Mouse (Mus musculus): ENCODE results near the gene Ccnh. TPM values are rescaled to one million over a fixed set of nuclear protein-coding genes. Genes with fewer than 3 reads are reported as not detected.
"Not testable (repeated sequence)": the region's sequence is repeated elsewhere in the genome, so short reads cannot be mapped to it uniquely, and the experiment has no call there.

Ccnh gene
- total RNA-seq (2015; ENCODE audit: low replicate concordance) (21.3 and 26.0 TPM in 2 replicates), total RNA-seq (2017; ENCODE audit: low replicate concordance) (8.2 and 27.2 TPM in 2 replicates)

- ATAC-seq (replicated peaks; ENCODE audit: low FRiP score, poor library complexity, severe bottlenecking), result peak; percentile 98
Observed at GRCm38 (mm10) chr13:85188903-85189643, at the start of gene Ccnh. Gene Ccnh (plus strand): TSS chr13:85189408.

- ATAC-seq (replicated peaks; ENCODE audit: low FRiP score, poor library complexity, severe bottlenecking), result not testable (repeated sequence)
Observed at GRCm38 (mm10) chr13:85143361-85143760, 45.8 kb upstream of the Ccnh start.

GRCm38 (mm10) chr13:85146471-85146870, 42.7 kb upstream of the Ccnh start:
- no peak for ATAC-seq (replicated peaks; ENCODE audit: low FRiP score, poor library complexity, severe bottlenecking)

DNA sequence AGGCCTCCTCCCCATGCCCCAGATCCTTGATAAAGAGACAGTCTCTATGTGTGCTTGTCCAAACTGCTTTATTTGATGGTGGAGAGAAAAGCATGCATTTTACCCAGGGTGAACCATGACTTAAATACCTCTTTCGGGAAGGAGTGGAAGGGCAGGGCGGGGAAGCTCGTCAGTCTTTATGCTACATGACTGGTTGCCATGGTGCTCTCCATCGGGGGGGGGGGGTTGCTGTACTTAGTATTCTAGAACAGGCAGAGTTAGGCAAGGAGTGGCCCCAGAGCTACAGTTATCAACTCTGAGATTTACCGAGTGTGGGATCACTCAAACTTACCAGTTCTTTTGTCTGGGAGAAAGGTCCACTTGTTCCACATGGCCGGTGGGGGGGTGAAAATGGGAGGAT, 34.5 kb upstream of the Ccnh start:
- ATAC-seq (replicated peaks; ENCODE audit: low FRiP score, poor library complexity, severe bottlenecking), result no peak

DNA sequence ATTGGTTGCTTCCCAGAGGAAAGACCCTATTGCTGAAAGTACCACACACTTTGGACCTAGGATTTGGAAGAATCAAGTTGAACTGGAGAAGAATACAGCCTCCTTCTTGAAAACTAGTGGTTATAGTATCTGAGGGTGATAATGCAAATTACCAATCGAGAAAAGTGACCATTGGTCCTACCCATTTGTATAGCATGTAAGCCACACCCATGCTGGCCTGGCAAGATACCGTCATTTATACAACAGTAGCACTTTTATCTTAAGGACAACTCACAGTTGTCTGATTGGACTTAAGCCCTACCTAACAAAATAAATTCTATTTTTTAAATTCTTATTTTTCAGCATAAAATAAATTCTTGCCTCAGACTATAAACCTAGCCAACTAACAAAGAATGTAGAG, 29.2 kb upstream of the Ccnh start:
- ATAC-seq (replicated peaks; ENCODE audit: low FRiP score, poor library complexity, severe bottlenecking), result peak; percentile 70

DNA sequence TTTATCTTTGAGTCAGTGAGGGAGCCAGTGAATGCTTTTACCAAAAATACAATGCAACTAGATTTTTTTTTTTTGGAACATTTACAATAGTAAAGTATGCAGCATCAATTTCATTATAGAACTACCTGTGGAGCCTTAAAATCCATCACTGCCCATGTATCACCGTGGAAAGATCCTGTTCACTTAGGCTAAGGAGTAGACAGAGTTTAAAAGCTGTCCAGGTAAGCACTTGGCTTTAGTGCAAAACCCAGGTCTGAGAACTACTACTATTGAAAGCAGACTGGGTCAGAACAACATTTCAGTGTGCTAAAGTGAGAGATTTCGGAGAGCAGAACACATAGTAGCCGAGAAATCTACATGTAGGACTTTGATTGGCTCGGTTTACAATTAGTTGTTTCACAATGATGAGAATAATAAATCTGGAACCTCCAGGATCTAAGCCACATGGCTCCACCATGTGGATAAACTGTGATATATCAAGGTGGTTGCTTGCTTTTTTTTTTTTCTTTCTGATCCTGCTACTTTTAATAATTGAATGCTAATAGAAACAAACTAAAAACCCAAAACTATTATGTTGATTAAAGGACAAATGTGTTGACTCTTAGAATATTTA, 24.6 kb upstream of the Ccnh start:
- no peak for ATAC-seq (replicated peaks; ENCODE audit: low FRiP score, poor library complexity, severe bottlenecking)

DNA sequence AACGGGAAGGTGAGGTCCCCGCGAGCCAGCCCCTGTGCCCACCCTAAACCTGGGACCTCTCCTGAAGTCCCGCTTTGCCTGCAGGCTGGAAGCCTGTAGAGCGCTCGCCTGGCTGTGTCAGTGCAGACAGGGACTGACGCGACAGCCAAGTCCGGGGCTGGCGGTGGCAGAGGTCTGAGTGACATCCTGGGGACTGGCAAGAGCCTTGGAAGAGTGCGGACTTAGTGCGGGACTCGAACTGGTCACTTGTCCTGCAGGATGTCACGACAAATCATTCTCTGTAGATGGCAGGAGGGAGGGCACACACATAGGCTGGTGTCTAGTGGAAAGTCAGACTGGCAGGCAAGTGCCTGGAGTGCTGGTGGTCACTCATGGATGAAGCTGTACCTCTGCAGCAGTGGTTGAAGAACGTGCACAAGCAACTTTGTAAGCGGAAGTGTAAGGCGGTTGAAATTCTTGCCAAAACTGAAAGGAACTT, 475 bp downstream of the Ccnh start:
- ATAC-seq (replicated peaks; ENCODE audit: low FRiP score, poor library complexity, severe bottlenecking), result peak; percentile 69

DNA sequence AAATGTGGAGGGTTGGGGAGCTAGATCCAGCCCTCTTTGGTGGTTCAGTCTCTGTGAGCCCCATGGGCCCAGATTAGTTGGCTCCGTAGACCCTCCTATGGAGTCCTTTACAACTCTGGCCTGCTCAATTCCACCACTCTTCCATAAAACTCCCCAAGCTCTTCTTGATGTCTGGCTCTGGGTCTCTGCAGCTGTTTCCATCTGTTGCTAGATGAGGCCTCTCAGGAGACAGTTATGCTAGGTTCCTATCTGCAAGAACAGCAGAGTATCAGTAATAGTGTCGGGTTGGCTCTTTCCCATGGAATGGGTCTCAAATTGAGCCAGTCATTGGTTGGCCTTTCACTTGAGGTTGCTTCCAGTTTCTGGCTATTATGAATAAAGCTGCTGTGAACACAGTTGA, 2.0 kb downstream of the Ccnh start:
- no peak for ATAC-seq (replicated peaks; ENCODE audit: low FRiP score, poor library complexity, severe bottlenecking)

- ATAC-seq (replicated peaks; ENCODE audit: low FRiP score, poor library complexity, severe bottlenecking), result no peak
Observed at GRCm38 (mm10) chr13:85207493-85207892, 18.3 kb downstream of the Ccnh start.

DNA sequence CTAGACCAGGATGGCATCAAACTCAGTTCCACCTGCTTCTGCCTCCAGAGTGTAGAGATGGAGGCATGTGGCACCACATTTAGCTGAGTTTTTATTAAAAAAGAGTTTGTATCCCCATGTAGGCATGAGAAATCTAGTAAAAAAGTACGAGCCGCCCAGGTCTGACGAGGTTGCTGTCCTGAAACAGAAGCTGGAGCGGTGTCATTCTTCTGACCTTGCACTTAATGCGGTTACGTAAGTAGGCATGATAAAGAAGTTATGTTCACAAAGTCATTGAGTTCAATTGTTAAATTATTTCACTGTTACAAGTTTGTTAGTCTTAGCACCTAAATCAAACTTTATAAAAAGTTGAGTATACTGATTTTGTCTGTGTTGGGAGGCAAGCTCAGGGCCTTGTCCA, 19.4 kb downstream of the Ccnh start:
- ATAC-seq (replicated peaks; ENCODE audit: low FRiP score, poor library complexity, severe bottlenecking), result no peak

DNA sequence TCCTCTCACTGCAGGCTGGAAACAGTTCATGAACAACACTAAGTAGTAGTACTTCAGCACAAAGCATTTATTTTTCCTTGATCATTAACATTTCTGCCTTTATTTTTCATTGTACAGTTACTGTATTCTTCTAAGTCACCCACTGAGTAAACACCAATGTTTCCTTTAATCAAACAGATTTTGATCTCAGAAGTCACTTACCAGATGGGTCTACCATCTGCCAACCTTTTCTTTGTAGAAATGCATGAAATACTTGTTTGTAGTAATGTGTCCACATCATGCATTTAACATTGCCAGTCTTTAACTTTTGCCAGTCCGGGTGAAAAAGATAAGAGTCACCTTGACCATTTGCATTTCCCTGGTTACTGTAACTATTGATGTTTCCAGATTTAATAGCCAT, 21.1 kb downstream of the Ccnh start:
- no peak for ATAC-seq (replicated peaks; ENCODE audit: low FRiP score, poor library complexity, severe bottlenecking)

- ATAC-seq (replicated peaks; ENCODE audit: low FRiP score, poor library complexity, severe bottlenecking), result no peak
Observed at GRCm38 (mm10) chr13:85218656-85219055, 29.4 kb downstream of the Ccnh start.

DNA sequence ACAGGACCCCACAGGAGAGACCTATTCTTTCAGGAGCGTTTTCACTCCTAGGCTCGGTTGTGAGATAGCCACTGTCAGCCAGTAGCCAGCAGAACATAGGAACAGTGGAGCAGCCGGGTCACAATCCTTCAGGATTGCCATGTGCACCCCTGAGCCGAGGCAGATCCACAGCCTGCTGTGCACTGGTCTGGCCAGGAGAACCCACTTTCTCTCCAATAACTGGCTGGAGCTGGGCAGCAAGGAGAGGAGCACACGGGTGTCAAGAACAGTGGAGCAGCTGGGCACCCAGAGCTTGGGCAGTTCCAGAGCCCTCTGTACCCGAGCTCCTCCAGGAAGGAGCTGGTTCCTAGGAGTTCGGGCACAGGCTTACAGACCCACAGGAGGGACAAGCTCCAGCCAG, 49.6 kb downstream of the Ccnh start:
- no peak for ATAC-seq (replicated peaks; ENCODE audit: low FRiP score, poor library complexity, severe bottlenecking)

Other genes starting within 250 kb of the Ccnh start
- 44.9 and 52.3 TPM in 2 replicates for gene Rasa1, start 99.7 kb downstream of the Ccnh start, total RNA-seq (2015; ENCODE audit: low replicate concordance)
- gene Rasa1, start 99.7 kb downstream of the Ccnh start, total RNA-seq (2017; ENCODE audit: low replicate concordance), result 41.8 and 47.2 TPM in 2 replicates

Measured in erythroid progenitor cell, adult 5-6 weeks (primary cell).